Mouse (Mus musculus) stomach, postnatal 0 days (tissue): ENCODE measurements around the gene Marveld1. TPM values are rescaled to one million over a fixed set of nuclear protein-coding genes. Genes with fewer than 3 reads are reported as not detected.

Source experiments
- ATAC-seq: fragments of 200-750 bp; cut with Nextera tagmentation; 2 replicates; pipeline ENCODE4 v1.8.0; 2017; ENCODE audit not compliant: low FRiP score, low TSS enrichment
- DNase-seq: peaks from one replicate; pipeline ENCODE4 v3.0.0-alpha.2; 2016; ENCODE audit warnings: low spot score
- H3K27ac ChIP-seq: fragments of 300-500 bp; sonication (generic); replicated peaks from 2 replicates; pipeline ENCODE4 v1.5.1; 2014; ENCODE audit warnings: mild to moderate bottlenecking, control low read depth
- H3K27me3 ChIP-seq: fragments of 300-500 bp; sonication (generic); 2 replicates; pipeline ENCODE4 v1.6.1; 2014; ENCODE audit warnings: low read length; ENCODE audit not compliant: control insufficient read depth, insufficient read depth
- H3K36me3 ChIP-seq: fragments of 300-500 bp; sonication (generic); 2 replicates; pipeline ENCODE4 v1.6.1; 2014; ENCODE audit warnings: low read length, mixed read lengths; ENCODE audit not compliant: control insufficient read depth, insufficient read depth
- H3K4me1 ChIP-seq: fragments of 300-500 bp; sonication (generic); replicated peaks from 2 replicates; pipeline ENCODE4 v1.6.1; 2014; ENCODE audit warnings: antibody characterized with exemption; ENCODE audit not compliant: control insufficient read depth, insufficient read depth
- H3K4me2 ChIP-seq: fragments of 300-500 bp; sonication (generic); replicated peaks from 2 replicates; pipeline ENCODE4 v1.6.1; 2014; ENCODE audit warnings: low read depth, mild to moderate bottlenecking, control low read depth, moderate library complexity
- H3K4me3 ChIP-seq: fragments of 300-500 bp; sonication (generic); 2 replicates; pipeline ENCODE4 v1.5.1; 2014; ENCODE audit warnings: low read depth, low read length, control low read depth
- H3K9ac ChIP-seq: fragments of 300-500 bp; sonication (generic); 2 replicates; pipeline ENCODE4 v1.6.1; 2014; ENCODE audit warnings: mild to moderate bottlenecking, low read length, control low read depth, mixed read lengths
- H3K9me3 ChIP-seq: fragments of 300-500 bp; sonication (generic); 2 replicates; pipeline ENCODE4 v1.6.1; 2016; ENCODE audit warnings: low read length; ENCODE audit not compliant: control insufficient read depth
- CTCF ChIP-seq: IDR thresholded peaks from 2 replicates; pipeline ENCODE4 v1.5.1; 2016; ENCODE audit warnings: antibody characterized with exemption, low read depth, mild to moderate bottlenecking, moderate library complexity
- EP300 ChIP-seq: optimal IDR thresholded peaks from 2 replicates; pipeline ENCODE3; 2016; ENCODE audit warnings: antibody characterized with exemption
- WGBS: fragments of 180-500 bp; shearing (Covaris S2); extraction: QIAGEN DNeasy Blood & Tissue Kit; methylation state at CpG from one replicate; pipeline ENCODE4 v1.1.7; 2014; 5-methylcytosine and 5-hydroxymethylcytosine counted together
- polyA plus RNA-seq: library from polyadenylated mRNA; unstranded; fragments of >200 nt; fragmentation: Nextera tagmentation; extraction: Ambion mirVana; gene quantifications from 2 replicates; pipeline ENCODE4 v1.2.1, GENCODE M21; 2015

Gene Marveld1
- polyA plus RNA-seq, 1 experiment from 2014 or later = 15.3 TPM

DNA sequence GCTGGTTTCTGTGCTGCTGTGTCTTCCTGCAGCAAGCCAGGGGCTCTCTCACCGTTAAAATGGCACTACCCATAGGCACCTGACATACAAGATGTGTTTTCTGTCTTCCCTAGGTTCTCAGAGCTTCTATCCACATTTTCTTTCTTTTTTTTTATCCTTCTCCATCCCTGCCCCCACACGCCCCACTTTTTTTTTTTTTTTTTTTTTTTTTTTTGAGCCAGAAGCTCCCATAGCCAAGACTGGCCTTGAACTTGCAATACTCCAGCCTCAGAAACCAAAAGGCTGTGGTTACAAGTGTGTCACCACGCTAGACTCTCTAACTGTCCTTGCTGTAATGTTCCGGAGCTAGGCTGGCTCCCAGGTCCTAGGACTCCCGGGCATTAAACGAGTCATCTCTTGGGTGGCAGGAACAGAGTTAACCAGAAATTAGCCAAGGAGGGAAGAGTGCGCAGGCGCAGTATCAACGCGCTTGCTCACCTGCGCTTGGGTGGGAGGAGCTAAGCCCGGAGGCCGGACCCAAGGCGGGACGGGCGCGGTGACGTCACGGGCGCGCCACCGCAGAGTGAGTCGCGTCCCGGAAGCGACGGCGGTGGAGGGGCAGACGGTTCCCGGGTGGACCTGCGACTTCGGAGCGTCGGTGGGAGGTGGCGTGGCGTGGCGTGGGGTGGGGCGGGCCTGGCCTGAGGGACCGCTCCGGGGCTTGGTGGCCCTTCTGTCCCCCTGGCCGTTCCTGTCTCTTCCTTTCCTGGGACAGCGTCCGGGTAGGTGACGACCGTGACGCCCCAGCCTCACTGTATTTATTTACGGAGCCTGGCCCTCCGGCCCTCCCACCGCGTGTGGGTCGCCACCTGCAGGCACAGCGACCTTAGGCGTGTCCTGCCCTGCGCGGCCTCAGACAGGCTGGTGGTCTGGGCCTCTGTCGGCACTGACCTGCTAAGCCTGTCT, 23.1 kb downstream of the Marveld1 start:
- WGBS = 2% methylated on average over 53 of the region's 56 CpGs
- Histone ChIP-seq H3K9ac (peak overlapping the region; percentile 93), H3K4me2 (peak overlapping the region; percentile 83), H3K4me1 (peaks cover 2% of the 10 kb centered on the region), H3K27me3 (no peaks in the 10 kb centered on the region), H3K9me3 (no peaks in the 10 kb centered on the region), H3K36me3 (no peaks in the 10 kb centered on the region), H3K4me3 (peak overlapping the region; percentile 93), H3K27ac (peak overlapping the region; percentile 77; the same call in 1 of the 2 replicates)
- ATAC-seq (peak; percentile 93), DNase-seq (peak; percentile 96)
- TF ChIP-seq EP300 = no peak
- TF ChIP-seq CTCF = peak; percentile 28

DNA sequence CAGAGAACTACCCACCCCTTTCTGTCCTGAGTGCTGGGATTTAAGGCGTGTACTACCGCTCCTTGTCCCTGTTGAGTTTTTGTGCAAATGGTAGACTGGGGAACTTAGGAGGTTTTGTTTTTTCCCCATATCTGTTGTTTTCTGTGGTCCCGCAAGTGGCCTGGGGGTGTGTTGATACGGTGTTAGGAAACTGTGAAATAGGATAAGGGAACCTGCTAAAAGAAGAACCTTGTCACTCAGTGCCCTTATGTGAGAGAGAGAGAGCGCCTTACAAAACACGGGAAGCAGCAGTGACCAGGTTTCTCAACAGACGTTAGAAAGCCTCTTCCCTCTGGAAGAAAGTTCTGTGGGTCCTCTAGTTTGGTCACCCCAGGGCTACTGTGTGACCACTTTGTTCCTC, 29.6 kb downstream of the Marveld1 start:
- no peak for DNase-seq
- no peak overlapping the region for H3K4me2 ChIP-seq
- no peak overlapping the region for H3K9ac ChIP-seq
- H3K36me3 ChIP-seq = peaks cover 9% of the 10 kb centered on the region
- H3K4me3 ChIP-seq = no peak overlapping the region
- H3K4me1 ChIP-seq = peaks cover under 1% of the 10 kb centered on the region; the same call in 1 of the 2 replicates
- H3K9me3 ChIP-seq = no peaks in the 10 kb centered on the region
- H3K27me3 ChIP-seq = no peaks in the 10 kb centered on the region
- 72% methylated on average over 7 of the region's 7 CpGs for WGBS
- no peak overlapping the region for H3K27ac ChIP-seq
- no peak for ATAC-seq
- no peak for TF ChIP-seq CTCF
- TF ChIP-seq EP300 = no peak

DNA sequence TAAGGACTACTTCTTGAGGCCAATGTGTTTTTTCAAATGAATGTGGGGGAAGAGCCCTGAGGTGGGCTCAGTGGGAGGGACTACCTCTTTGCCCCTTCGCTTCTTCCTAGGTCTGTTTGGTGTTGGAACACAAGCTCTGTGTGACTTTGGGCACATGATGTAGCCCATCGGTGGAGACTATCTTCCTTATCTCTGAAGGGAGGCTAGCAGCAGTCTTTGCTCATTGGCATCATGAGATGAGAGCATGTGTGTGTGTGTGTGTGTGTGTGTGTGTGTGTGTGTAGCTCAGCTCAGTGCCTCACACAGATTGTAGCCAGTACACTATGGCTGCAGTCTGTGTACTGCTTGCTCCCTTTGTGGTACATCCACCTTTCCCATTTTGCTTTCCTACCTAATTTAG, 30.3 kb downstream of the Marveld1 start:
- H3K4me1 ChIP-seq = no peaks in the 10 kb centered on the region
- H3K9ac ChIP-seq = no peak overlapping the region
- no peak for ATAC-seq
- no peak overlapping the region for H3K27ac ChIP-seq
- no peaks in the 10 kb centered on the region for H3K9me3 ChIP-seq
- H3K36me3 ChIP-seq = peaks cover 9% of the 10 kb centered on the region
- H3K4me3 ChIP-seq = no peak overlapping the region
- no peak overlapping the region for H3K4me2 ChIP-seq
- no peak for DNase-seq
- TF ChIP-seq EP300 (no peak), CTCF (no peak)
- WGBS = 84% methylated on average over 2 of the region's 2 CpGs
- no peaks in the 10 kb centered on the region for H3K27me3 ChIP-seq

DNA sequence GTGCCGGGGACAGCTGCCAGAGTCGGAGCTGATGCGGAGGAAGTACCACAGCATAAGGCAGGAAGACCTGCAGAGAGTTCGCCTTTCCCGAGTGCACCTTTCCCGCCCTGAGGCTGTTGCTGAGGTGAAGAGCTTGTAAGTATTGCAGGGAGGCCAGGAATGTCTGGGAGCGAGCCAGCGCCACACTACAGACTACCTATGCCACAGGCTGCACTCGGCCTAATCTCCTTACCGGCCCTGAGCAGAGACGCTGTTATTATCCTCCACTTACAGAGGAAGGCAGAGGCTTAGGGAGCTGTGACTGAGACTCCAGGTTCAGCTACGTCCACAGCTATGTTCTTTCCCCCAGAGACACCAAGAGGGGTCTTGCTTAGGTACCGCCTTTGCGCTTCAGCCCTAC, 32.2 kb downstream of the Marveld1 start:
- H3K9ac ChIP-seq = no peak overlapping the region
- no peak overlapping the region for H3K27ac ChIP-seq
- 89% methylated on average over 12 of the region's 14 CpGs for WGBS
- peak; percentile 8; the same call in 1 of the 2 replicates for ATAC-seq
- no peaks in the 10 kb centered on the region for H3K4me1 ChIP-seq
- H3K27me3 ChIP-seq = no peaks in the 10 kb centered on the region
- no peak for TF ChIP-seq EP300
- TF ChIP-seq CTCF = no peak
- H3K36me3 ChIP-seq = peaks cover 18% of the 10 kb centered on the region
- no peak for DNase-seq
- H3K4me3 ChIP-seq = no peak overlapping the region
- no peaks in the 10 kb centered on the region for H3K9me3 ChIP-seq
- no peak overlapping the region for H3K4me2 ChIP-seq

DNA sequence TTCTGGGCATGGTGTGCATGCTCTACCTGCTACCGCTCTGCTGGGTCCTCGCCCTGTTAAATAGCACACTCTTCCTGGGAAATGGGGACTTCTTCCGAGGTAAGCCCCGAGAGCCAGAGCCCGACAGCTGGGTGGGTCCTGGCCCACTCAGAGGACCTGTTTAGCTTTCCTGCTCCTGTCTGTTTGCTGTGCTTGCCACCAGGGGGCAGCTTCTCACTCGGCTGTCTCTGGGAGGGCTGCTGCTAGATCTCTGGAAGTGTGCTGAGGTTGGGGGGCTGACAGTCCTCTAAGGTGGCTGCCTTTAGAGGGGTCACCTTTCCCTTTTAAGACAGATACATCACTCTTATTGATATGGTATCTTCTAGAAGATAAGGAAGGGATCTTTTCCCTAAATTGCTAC, 35.5 kb downstream of the Marveld1 start:
- TF ChIP-seq EP300 (no peak), CTCF (peak; percentile 73)
- 56% methylated on average over 6 of the region's 6 CpGs for WGBS
- no peak overlapping the region for H3K4me3 ChIP-seq
- peaks cover 23% of the 10 kb centered on the region for H3K36me3 ChIP-seq
- no peak overlapping the region for H3K27ac ChIP-seq
- DNase-seq = no peak
- H3K27me3 ChIP-seq = no peaks in the 10 kb centered on the region
- H3K4me2 ChIP-seq = no peak overlapping the region
- no peak for ATAC-seq
- H3K9ac ChIP-seq = no peak overlapping the region
- H3K9me3 ChIP-seq = no peaks in the 10 kb centered on the region
- H3K4me1 ChIP-seq = no peaks in the 10 kb centered on the region

DNA sequence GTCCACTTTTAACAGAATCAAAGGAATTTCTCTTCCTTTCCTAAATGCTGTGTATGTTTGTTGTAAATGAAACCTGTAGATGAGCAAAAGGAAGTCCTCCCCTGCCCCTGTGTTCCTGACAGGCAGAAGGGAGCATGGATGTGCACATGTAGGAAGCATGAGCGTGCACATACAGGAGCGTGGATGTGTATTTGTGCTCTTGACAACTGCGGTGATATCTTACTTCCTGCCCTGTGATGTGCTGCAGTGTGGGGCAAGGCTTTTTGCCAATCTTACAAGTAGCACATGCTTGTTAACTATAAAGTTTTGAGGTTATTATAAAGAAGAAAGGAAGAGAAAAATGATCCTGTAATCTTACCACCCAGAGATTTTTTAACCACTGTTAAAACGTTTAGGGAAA, 42.5 kb downstream of the Marveld1 start:
- Histone ChIP-seq H3K9ac (no peak overlapping the region), H3K4me2 (no peak overlapping the region), H3K27ac (no peak overlapping the region), H3K9me3 (no peaks in the 10 kb centered on the region), H3K27me3 (no peaks in the 10 kb centered on the region), H3K4me1 (no peaks in the 10 kb centered on the region), H3K4me3 (no peak overlapping the region), H3K36me3 (peaks cover 5% of the 10 kb centered on the region)
- TF ChIP-seq CTCF (no peak), EP300 (no peak)
- DNase-seq (no peak), ATAC-seq (no peak)
- WGBS = 63% methylated on average over 4 of the region's 4 CpGs
